Mouse (Mus musculus): Measurements from ENCODE around the gene Gas8.
A peak's percentile ranks its signal among the peaks of the same experiment; 100 is the strongest.
"Not testable (repeated sequence)": the region's sequence is repeated elsewhere in the genome, so short reads cannot be mapped to it uniquely, and the experiment has no call there.

Gas8 gene

GRCm38 (mm10) chr8:123514781-123515539 is 3.7 kb upstream of the Gas8 start, which contains the start of gene Dbndd1:
Gene Dbndd1, minus strand, starts transcription at chr8:123515463.
- DNase-seq (ENCODE audit: low spot score in 2 of 2): peak in 1 of 2 experiments; percentile 44

DNA sequence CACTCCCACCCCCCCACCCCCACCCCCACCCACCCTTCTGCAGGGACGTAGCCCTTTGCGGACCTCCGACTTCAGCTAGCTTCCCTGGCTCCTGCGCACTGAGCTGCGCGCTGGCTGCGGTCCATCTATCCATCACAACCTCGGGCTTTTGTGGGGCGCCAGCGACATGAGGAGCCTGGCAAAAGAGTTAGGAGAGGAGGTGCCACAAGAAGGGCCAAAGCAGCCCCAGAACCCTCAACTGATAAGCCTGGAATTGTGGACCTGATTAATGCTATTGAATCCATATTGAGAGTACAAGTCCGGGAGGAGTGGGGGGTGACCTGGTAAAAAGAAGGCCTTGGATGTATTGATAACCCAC is 3.1 kb upstream of the Gas8 start:
- DNase-seq (ENCODE audit: low spot score in 2 of 2): no peak

- no peak for DNase-seq (ENCODE audit: low spot score in 2 of 2)
Observed at GRCm38 (mm10) chr8:123516596-123516995, 2.0 kb upstream of the Gas8 start.

GRCm38 (mm10) chr8:123518172-123518571 is 462 bp upstream of the Gas8 start:
- DNase-seq (ENCODE audit: low spot score in 2 of 2): no peak

GRCm38 (mm10) chr8:123520048-123520447 is 1.4 kb downstream of the Gas8 start:
- not testable (repeated sequence) for DNase-seq (ENCODE audit: low spot score in 2 of 2)

GRCm38 (mm10) chr8:123527720-123528489 is 9.3 kb downstream of the Gas8 start:
- no peak for DNase-seq (ENCODE audit: low spot score in 2 of 2)

DNA sequence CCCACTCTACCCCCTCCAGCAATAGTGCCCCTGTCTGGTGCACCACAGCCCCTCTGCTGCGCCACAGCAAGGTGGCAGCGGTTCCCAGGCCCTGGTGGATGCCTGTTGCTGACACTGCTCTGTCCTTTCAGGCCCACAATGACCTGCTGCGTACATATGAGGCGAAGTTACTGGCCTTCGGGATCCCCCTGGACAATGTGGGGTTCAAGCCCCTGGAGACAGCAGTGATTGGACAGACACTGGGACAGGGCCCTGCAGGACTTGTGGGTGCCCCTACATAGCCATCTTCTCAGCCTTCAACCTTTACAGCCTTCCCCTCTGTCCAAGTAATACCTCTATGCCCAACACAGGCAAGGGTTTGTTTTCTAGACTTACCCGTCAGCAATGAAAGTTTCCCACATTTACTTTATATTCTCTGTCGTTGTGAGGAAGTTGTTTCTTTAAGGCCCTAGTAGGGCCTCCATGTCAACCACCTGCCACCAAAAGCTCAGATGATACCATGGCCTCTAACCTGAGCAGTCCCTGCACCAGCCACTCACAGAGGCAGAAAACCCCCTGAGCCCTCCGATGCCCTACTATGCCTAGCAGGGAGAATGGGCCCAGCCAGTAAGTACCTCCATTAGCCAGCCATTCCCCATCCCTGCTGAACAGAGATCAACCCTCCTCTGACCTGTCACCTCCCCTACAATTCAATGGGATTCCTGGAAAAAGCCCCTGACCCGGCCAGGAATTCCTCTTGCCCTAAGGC is 17.8 kb downstream of the Gas8 start:
- peak; percentile 2 to 3 for DNase-seq (ENCODE audit: low spot score in 2 of 2)

- DNase-seq (ENCODE audit: low spot score in 2 of 2): peak; percentile 2
Observed at GRCm38 (mm10) chr8:123536990-123537380, 18.4 kb downstream of the Gas8 start.

DNA sequence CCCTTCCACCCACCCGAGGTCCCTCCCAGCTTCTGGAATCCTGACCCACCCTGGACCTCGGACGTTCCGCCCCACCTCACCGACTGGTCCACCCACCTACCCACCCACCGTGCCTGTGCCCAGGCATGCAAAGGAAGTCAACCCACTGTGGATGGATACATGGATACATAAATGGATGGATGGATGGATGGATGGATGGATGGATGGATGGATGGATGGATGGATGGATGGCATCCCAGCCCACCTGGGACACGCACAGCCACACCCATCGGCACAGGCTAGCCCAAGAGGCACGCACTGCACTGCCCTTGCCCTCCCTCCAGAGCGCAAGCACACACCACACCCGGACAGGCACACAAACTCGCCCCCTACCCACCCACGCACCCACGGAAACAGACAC is 19.0 kb downstream of the Gas8 start:
- DNase-seq (ENCODE audit: low spot score in 2 of 2): peak; percentile 36 to 56

GRCm38 (mm10) chr8:123564221-123564620 is 45.6 kb downstream of the Gas8 start:
- DNase-seq (ENCODE audit: low spot score in 2 of 2): not testable (repeated sequence)

- DNase-seq (ENCODE audit: low spot score in 2 of 2): peak in 1 of 2 experiments; percentile 2
Observed at GRCm38 (mm10) chr8:123575386-123575785, 56.8 kb downstream of the Gas8 start.
